Mouse (Mus musculus) gonadal fat pad, adult 2 months (tissue): Measurements from ENCODE around the gene Kcnq2. TPM values are rescaled to one million over a fixed set of nuclear protein-coding genes. Genes with fewer than 3 reads are reported as not detected.

ENCODE experiments used
- DNase-seq: peaks from one replicate; pipeline ENCODE4 v3.0.0-alpha.2; 2012; ENCODE audit warnings: low read depth
- polyA plus RNA-seq: library from polyadenylated mRNA; depleted of rRNA; stranded (reverse); fragments of >200 nt; gene quantifications from 2 replicates; pipeline ENCODE4 v1.2.3, GENCODE M21; 2012; rRNA removed

Kcnq2 gene
- 0.07 and 0.13 TPM in 2 replicates for polyA plus RNA-seq

DNA sequence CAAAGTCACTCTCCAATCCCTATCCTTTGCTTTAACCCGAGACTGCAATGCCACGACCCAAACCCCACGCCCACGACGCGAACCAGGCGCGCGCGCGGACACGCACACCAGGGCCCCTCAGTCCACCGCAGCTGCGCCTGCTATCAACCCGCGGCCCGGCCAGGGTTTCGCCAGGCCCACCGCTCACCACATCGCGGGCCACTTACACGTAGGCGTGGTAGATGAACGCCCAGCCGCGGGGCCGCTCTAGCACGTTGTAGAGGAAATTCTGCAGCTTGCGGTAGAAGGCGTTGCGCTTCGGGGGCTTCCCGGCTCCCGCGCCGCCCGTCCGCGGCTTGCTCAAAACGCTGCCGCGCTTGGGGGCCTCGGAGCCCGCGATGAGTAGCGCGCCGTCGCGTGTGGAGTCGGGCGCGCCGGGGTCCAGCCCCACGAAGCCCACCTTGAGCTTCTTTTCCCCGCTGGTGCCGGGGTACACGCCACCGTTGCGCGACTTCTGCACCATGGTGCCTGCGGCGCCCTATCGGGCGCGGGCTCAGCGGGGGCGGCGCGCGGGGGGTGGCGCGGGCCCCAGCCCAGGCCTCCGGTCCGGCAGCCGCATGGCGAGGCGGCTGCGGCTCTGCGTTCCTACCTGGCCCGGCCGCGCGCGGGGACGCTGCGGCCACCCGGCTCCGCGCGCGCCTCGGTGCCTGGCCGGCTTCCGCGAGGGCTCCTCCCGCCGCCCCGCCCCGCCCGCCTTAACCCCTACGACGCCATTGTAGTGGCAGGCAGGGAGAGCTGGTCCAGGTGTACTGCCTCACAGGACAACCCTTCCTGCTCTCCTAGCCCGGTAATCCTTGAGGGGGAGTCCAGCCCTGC lies at the start of gene Kcnq2:
TSS of gene Kcnq2 (minus strand) at position 710 of the 855 bp plus-strand sequence.
- no peak for DNase-seq

DNA sequence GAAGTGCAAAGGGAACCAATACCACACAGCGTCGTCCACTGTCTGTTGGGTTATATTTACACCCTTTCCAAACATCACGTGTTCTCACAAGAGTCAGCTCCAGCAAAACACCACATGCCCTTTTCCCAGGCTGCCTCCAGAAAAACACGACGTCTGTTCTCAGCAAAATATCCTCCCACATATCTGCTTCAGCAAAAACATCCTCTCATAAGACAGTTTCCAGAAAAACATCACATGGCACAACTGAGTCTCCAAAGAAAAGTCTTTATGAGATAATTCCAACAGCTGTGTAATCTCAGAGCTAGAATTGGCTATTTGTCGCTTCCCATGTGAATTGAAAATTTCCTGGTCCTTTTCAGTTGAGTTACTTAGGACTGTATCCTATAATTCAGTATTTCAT lies 45.8 kb upstream of the Kcnq2 start:
- DNase-seq: no peak

- DNase-seq: no peak
Observed at GRCm38 (mm10) chr2:181178471-181178870, 43.4 kb upstream of the Kcnq2 start.

DNA sequence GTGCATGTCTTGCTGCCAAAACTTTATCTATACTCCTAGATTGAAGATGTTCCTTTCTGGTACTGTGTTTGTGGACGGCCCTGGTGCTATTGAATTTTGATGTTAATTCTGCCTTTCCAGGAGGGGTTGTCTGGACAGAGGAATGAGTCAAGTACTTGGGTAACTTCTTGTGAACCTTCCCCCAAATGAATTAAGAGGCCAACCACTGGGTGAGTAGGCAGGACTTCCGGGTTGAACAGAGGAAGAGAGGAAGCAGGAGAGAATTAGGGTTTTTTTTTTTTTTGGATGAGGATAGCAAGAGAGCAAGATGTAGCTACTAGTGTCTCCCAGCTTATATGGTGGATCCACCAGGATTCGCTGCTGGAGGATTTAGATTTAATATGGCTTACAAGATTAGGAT lies 42.9 kb upstream of the Kcnq2 start:
- no peak for DNase-seq

DNA sequence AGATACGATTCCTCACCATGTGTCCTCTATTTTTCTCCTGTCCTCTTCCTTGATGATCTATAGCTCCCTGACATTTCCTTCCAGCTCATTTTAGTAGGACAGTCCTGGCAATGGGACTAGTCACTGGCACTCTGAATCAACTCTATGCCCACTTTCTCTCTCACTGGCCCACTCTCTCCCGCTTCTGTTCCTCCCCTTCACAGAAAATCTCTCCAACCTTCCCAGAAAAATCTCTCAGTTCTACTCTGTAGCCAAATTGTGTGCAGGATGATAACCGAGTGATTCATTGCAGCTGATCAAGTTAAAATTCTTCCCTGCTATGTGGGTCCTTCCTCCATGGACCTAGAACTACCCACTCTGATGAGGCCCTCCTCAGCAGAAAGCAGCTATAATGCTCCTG lies 39.5 kb upstream of the Kcnq2 start:
- DNase-seq: no peak

GRCm38 (mm10) chr2:181166469-181166868 lies 31.4 kb upstream of the Kcnq2 start:
- no peak for DNase-seq

- DNase-seq: no peak
Observed at GRCm38 (mm10) chr2:181160821-181161220, 25.7 kb upstream of the Kcnq2 start.

DNA sequence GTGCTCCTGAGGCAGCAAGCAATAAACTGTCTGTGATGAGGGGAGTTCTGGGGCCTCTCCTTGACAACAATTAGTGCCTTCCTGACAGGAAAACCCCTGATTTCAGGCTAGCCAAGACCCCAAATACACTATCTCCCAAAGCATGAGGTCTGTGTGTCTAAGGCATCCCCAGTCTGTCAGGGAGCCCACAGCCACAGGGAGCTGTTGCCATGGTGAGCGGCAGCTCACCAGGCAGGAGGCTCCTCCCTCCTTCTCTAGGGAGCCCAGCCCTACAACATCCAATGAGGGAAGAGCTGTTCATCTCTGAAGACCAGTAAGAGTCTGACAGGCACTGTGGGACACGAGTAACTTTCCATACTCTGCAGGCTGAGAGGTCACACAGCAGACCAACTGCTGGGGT lies 24.7 kb upstream of the Kcnq2 start:
- DNase-seq: no peak

GRCm38 (mm10) chr2:181159091-181159514 lies 24.0 kb upstream of the Kcnq2 start:
- no peak for DNase-seq

DNA sequence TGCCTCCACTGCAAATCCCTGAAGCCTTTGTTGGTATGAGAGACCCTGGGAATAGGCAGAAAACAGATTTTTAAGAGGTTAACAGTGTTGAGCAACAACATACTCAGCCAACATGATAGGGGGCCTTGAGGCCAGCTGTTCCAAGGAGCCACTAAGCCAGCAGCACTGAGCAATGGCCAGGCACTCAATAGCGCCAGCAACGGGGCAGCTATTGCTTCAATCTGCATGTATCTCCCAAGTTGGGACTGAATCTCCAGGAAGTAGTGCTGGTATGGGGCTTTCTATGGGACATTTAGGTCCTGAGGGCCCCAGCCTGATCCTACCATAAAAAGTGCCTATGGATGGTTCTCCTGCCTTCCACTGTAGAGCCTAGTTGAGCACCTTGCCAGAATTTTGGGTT lies 23.4 kb upstream of the Kcnq2 start:
- DNase-seq: no peak

- no peak for DNase-seq
Observed at GRCm38 (mm10) chr2:181157716-181158302, 22.7 kb upstream of the Kcnq2 start.

DNA sequence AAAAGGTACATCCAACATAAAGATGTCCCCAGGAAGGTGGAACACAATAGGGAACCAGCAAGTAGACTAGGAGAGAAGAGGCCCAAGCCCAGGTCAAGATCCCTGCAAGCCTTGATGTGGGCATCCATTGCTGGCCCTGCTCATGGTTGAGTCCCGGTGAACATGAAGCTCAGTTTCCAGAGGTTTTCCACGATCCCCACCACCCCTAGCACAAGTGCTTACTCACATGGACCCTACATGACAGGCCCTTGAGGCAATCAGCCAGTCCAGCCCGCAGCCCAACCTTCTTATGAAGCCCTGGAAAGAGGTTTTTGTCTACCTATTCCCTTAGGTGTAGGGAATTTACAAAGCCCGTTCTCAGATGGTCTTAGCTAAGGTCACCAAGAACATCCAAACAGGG lies 22.1 kb upstream of the Kcnq2 start:
- no peak for DNase-seq

- no peak for DNase-seq
Observed at GRCm38 (mm10) chr2:181156248-181157121, 21.4 kb upstream of the Kcnq2 start, which contains the start of gene Eef1a2. Gene Eef1a2 (minus strand): TSS chr2:181157014.

GRCm38 (mm10) chr2:181155801-181156200 lies 20.7 kb upstream of the Kcnq2 start:
- DNase-seq: no peak

DNA sequence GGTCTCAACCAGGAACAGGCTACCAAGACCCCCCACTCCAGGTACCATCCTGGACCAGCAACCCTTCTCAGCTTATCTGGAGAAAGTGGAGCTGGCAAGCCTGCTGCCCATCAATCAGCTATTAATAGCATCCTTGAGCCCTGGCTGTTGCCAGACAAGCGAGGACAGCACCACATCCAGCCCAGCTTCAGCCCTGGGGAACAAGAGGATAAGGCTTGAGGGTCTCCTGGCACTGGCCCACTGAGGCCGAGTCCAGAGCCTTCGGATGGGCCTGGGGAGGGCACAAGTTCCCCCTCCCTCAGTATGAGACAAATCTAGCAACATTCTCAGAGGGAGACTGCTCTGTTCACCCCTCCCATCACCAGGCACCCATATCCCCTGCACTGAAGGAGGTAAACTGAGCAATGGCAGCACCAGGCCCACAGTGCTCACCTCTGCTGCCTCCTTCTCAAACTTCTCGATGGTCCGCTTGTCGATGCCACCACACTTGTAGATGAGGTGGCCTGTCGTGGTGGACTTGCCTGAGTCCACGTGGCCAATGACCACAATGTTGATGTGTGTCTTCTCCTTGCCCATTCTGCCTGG lies 19.8 kb upstream of the Kcnq2 start:
- DNase-seq: no peak

DNA sequence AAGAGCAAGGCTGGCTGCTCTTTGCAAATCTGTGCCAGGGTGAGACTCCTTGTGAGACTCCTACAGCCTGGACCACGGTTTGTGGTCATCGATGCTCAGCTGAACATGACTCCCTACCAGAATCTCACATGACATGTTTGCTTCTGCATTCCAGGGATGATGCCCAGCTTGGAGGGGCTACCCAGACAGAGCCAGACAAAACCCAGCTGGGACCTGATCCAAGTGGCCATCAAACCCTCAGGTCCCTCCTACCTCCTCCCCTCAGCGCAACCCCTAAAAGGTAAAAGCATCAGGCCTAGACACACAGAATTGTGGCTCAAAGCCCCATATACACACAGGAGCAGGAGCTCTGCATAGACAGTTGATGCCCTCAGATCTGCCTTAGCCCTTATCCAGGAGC lies 19.3 kb upstream of the Kcnq2 start:
- DNase-seq: no peak

- DNase-seq: no peak
Observed at GRCm38 (mm10) chr2:181153837-181154236, 18.7 kb upstream of the Kcnq2 start.

- DNase-seq: no peak
Observed at GRCm38 (mm10) chr2:181153131-181153530, 18.0 kb upstream of the Kcnq2 start.

- no peak for DNase-seq
Observed at GRCm38 (mm10) chr2:181152701-181153100, 17.6 kb upstream of the Kcnq2 start.

DNA sequence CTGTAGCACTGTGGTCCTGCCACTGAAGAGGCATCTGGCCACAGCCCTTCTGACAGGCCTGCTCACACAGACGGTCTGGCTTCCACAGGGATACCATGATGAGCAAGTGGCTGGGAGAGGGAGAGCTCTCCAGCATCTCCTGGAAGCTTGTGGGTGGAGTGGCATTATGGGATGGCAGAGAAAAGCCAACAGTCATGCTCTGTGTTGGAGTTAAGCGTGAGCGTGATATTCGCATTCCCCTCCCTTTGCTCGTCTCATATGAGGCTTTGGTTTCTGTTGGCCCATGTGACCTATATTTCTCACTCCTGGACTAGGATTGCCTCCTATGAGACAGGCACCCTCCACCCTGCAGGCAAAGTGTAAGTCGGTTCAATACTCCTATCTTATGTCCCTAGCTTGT lies 15.2 kb upstream of the Kcnq2 start:
- no peak for DNase-seq

DNA sequence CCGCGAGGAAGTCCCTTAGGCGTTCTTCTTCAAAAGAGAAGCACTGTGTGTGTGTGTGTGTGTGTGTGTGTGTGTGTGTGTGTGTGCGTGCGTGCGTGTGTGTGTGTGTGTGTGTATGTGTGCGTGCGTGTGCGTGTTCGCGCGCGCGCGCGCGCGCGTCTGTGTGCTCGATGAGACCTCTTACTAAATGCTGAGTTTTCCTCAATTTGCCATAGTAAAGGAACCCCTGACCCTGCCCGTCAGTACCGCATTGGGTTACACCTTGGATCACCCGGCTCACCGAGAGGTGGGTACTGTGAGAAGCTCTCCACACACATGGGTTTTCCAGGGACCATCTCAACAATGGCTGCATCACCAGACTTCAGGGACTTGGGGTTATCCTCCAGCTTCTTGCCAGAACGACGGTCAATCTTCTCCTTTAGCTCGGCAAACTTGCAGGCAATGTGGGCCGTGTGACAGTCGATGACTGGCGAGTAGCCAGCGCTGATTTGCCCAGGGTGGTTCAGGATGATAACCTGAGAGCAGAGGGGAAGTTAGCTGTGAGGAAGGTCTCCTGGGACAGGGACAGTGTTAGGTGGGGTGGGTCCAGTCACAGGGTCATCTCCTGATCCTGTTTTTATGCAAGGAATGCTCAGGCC lies 13.3 kb upstream of the Kcnq2 start:
- DNase-seq: no peak
